Mouse (Mus musculus): ENCODE measurements around the gene Syt14.

DNA sequence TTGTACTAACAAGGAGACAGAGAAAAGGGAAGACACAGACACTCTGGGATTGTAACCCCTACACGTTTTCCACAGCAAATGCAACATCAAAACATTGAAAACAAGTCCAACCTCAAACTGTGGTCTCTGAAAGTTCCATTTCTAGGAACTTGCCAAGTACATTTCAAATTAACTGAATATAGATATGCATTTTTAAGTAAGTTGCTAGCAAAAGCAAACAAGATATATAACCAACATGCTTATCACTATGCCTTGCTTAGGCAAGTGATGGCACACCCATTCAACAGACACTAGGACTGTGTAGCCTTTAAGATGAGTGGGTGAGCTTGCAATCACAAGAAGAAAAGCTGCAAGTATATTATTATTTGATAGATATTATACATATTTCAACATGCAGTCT lies 54.5 kb downstream of the Syt14 start:
- TF ChIP-seq CTCF (IDR thresholded peaks at IDR 0.05; ENCODE audit: insufficient read depth, low read length) (no peak), POLR2A (IDR thresholded peaks at IDR 0.05; ENCODE audit: borderline replicate concordance, extremely low read depth, low read depth, low read length) (no peak)
